Mouse (Mus musculus): ENCODE measurements at regions not wholly inside any gene's neighbourhood (a gene's known extent, or its start where the extent isn't known, plus 50 kb on each side); places are given as distances from the start of the nearest gene placed in this dataset.

GRCm38 (mm10) chrX:128585496-128586105 is 849.2 kb upstream of the Cldn34c4 start:
- DNase-seq (ENCODE audit: low read depth, low spot score): no peak

DNA sequence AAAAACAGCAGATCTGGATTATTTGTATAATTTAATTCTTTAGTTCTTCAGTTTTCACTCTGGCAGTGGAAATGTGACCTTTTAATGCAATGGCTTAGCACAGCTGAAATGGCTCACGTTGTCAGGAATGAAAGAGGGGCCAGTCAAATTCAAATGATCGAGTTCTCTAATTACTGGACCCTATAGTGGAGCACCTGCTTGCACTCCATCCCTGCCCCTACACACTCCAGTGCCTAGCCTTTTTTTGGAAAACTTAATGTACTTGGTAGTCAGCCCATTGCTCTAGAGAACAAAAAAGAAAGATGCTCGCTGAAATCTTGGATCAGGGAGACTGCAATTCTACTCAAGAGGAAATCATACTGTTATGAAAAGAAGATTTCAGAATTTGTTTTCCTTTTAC is 841.0 kb upstream of the Cldn34c4 start:
- DNase-seq (ENCODE audit: low read depth, low spot score): no peak

GRCm38 (mm10) chrX:128576269-128576871 is 840.0 kb upstream of the Cldn34c4 start:
- DNase-seq (ENCODE audit: low read depth, low spot score): peak; percentile 8
